In genomic region chr5:114373174-114373573, GRCm38 (mm10) we compare ENCODE assay signal across 9 mouse cellular contexts. TPM values are rescaled to one million over a fixed set of nuclear protein-coding genes. Genes with fewer than 3 reads are reported as not detected.
DNase-seq lines count a peak whose midpoint lies in the region; ATAC-seq lines count a peak whose summit lies in the region.
"Had no signal": no experiment of that assay in that cellular context is flagged by ENCODE, and none has a peak within 500 bp of the region (broad histone marks: within the 10 kb centered on the region; RNA-seq: fewer than 3 reads in every experiment).

No protein-coding gene starts in this region.

- H3K4me1 ChIP-seq in midbrain, embryonic 10.5 days: peaks cover 52% of the 10 kb centered on the region
- H3K4me1 ChIP-seq in midbrain, embryonic 14.5 days (ENCODE audit: control insufficient read depth, insufficient read depth, low read length): peaks cover 7% of the 10 kb centered on the region; the same call in 1 of the 2 replicates

- H3K9ac ChIP-seq in midbrain, embryonic 14.5 days (replicated peaks; ENCODE audit: low read length): no peak overlapping the region
- H3K9ac ChIP-seq: liver, embryonic 14.5 days had no signal

- H3K4me2 ChIP-seq in midbrain, embryonic 14.5 days (ENCODE audit: low read length): no peak overlapping the region

- H3K27me3 ChIP-seq in midbrain, embryonic 10.5 days (ENCODE audit: low read depth, poor library complexity, severe bottlenecking): no peaks in the 10 kb centered on the region
- no peaks in the 10 kb centered on the region for H3K27me3 ChIP-seq in midbrain, embryonic 14.5 days (ENCODE audit: control insufficient read depth, insufficient read depth, low read length)

- peaks cover 86% of the 10 kb centered on the region for H3K36me3 ChIP-seq in midbrain, embryonic 10.5 days
- H3K36me3 ChIP-seq in midbrain, embryonic 14.5 days (ENCODE audit: control insufficient read depth, insufficient read depth, low read length): peaks cover 76% of the 10 kb centered on the region

- H3K9me3 ChIP-seq in midbrain, embryonic 10.5 days (replicated peaks): no peaks in the 10 kb centered on the region
- H3K9me3 ChIP-seq in midbrain, embryonic 14.5 days (ENCODE audit: control insufficient read depth, low read length): no peaks in the 10 kb centered on the region

- WGBS in midbrain, embryonic 10.5 days: 77% methylated on average over 11 of the region's 11 CpGs
- 76% methylated on average over 11 of the region's 11 CpGs for WGBS in midbrain, embryonic 14.5 days

- no peak for DNase-seq in midbrain, embryonic 10.5 days (ENCODE audit: low spot score)
- DNase-seq in midbrain, embryonic 14.5 days: no peak
- peak; percentile 51 for DNase-seq in heart, adult 8-10 months (ENCODE audit: low spot score)
- DNase-seq in kidney, postnatal 36 days: peak; percentile 55 to 71
- DNase-seq in thymus, postnatal 10 days (ENCODE audit: low spot score in 2 of 2): no peak
- no peak for DNase-seq in ovary, adult 18-20 months (ENCODE audit: low spot score)

- no peak for ATAC-seq in midbrain, embryonic 14.5 days (ENCODE audit: low FRiP score, low TSS enrichment)
- ATAC-seq in megakaryocyte progenitor cell, adult 5-6 weeks (replicated peaks; ENCODE audit: poor library complexity): no peak
- no peak for ATAC-seq in inflammation-experienced regulatory T-cells, adult 6 months

- H3K27ac ChIP-seq in midbrain, embryonic 10.5 days (replicated peaks): peak overlapping the region; percentile 63; the same call in 1 of the 2 replicates
- no peak overlapping the region for H3K27ac ChIP-seq in midbrain, embryonic 14.5 days (replicated peaks; ENCODE audit: low read depth, low read length)
- H3K27ac ChIP-seq: liver, embryonic 14.5 days had no signal

- H3K4me3 ChIP-seq in midbrain, embryonic 10.5 days: no peak overlapping the region
- no peak overlapping the region for H3K4me3 ChIP-seq in midbrain, embryonic 14.5 days (replicated peaks; ENCODE audit: low read depth, low read length)

RNA-seq across cellular contexts. Expression of gene Kctd10, which starts 7.1 kb away (rescaled TPM):
- polyA plus RNA-seq in midbrain, embryonic 10.5 days (2016; fragmentation: Nextera tagmentation; extraction: Ambion mirVana): 103 and 114 TPM in 2 replicates
- polyA plus RNA-seq in midbrain, embryonic 14.5 days (2014; fragmentation: Nextera tagmentation; extraction: Ambion mirVana): 58.7 and 82.4 TPM in 2 replicates
- total RNA-seq in heart, adult 8-10 months (2022): 10 to 100 TPM; 39.6 to 55.1 (median 44.7) TPM
- 17.8 and 19.8 TPM in 2 replicates for total RNA-seq in megakaryocyte progenitor cell, adult 5-6 weeks (2015)
- total RNA-seq in megakaryocyte progenitor cell, adult 5-6 weeks (2017): 35.8 and 38.6 TPM in 2 replicates
- polyA plus RNA-seq in inflammation-experienced regulatory T-cells, adult 6 months (2017; shearing (Covaris generic)): 10 to 100 TPM; 57.7 to 73.7 (median 61.6) TPM

RNA-seq across cellular contexts. Expression of gene Ube3b, which starts 7.2 kb away (rescaled TPM):
- 49.8 and 56.9 TPM in 2 replicates for polyA plus RNA-seq in midbrain, embryonic 10.5 days (2016; fragmentation: Nextera tagmentation; extraction: Ambion mirVana)
- polyA plus RNA-seq in midbrain, embryonic 14.5 days (2014; fragmentation: Nextera tagmentation; extraction: Ambion mirVana): 42.7 and 49.2 TPM in 2 replicates
- 100 to 1,000 TPM in 3 of 4 experiments, 10 to 100 TPM in 1; 98.7 to 113 (median 104) TPM for total RNA-seq in heart, adult 8-10 months (2022)
- 26.5 and 26.6 TPM in 2 replicates for total RNA-seq in megakaryocyte progenitor cell, adult 5-6 weeks (2015)
- total RNA-seq in megakaryocyte progenitor cell, adult 5-6 weeks (2017): 16.7 and 18.5 TPM in 2 replicates
- 10 to 100 TPM; 23.0 to 29.2 (median 28.0) TPM for polyA plus RNA-seq in inflammation-experienced regulatory T-cells, adult 6 months (2017; shearing (Covaris generic))

Comparison
In these comparisons a context has a peak if more than half of its experiments do, and no peak if none do; other contexts are left out.
1. DNase-seq: peak in heart, adult 8-10 months (single experiment) and kidney, postnatal 36 days (2 of 2); none in midbrain, embryonic 10.5 days (single experiment), midbrain, embryonic 14.5 days (single experiment), thymus, postnatal 10 days (0 of 2) and ovary, adult 18-20 months (single experiment).